Mouse (Mus musculus) kidney, adult 9 months (tissue): ENCODE measurements around the gene B3gnt3.

ENCODE experiments used
- DNase-seq: peaks from one replicate; pipeline ENCODE4 v3.0.0; 2022

Gene B3gnt3

DNA sequence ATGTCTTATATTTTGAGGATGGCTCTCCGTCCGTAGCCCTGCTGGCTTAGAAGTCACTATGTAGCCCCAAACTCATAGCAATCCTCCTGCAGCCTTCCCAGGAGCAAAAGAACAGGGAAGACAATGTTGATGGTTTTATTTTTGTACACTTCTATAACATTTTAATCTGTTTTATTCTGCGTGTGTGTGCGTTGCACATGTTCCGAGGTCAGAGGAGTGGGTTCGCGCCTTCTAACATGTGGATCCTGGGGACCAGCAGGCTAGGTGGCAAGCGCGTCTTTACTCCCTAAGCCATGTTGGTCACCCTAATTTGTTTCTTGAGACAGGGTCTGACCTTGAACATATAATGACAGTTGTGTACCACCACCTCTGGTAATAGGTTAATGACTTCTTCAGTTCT is 24.8 kb downstream of the B3gnt3 start:
- DNase-seq = no peak

- DNase-seq = peak; percentile 69
Measured at GRCm38 (mm10) chr8:71676020-71676741, 25.4 kb downstream of the B3gnt3 start, which contains the start of gene Jak3. Jak3 (plus strand) TSS chr8:71676296.

DNA sequence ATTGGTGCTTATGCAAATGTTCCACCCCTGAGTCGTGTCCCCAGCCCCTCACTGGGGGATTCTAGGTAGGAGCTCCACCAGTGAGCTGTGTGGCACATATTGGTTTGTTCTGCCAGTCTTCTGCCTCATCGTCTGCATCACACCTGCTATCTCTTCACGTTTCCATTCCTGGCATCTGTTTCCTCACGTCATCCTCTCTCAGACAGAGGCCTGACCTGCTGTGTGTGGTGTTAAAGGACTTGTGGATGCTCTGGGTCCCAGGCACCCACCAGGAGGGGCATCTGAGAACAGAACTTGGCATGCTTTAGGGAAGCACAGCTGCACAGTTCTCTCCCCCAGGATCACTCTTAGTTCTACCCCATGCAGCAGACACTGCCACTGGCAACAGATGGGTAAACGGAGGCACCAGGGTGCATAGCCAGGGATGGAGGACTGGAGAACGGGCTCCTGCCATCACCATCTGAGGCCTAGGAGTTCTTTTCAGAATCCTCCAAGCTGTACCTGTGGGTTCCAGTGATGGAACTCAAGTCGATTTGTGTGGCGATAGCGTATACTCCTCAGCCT is 26.1 kb downstream of the B3gnt3 start:
- DNase-seq = no peak

GRCm38 (mm10) chr8:71674071-71674470 is 27.5 kb downstream of the B3gnt3 start:
- no peak for DNase-seq

DNA sequence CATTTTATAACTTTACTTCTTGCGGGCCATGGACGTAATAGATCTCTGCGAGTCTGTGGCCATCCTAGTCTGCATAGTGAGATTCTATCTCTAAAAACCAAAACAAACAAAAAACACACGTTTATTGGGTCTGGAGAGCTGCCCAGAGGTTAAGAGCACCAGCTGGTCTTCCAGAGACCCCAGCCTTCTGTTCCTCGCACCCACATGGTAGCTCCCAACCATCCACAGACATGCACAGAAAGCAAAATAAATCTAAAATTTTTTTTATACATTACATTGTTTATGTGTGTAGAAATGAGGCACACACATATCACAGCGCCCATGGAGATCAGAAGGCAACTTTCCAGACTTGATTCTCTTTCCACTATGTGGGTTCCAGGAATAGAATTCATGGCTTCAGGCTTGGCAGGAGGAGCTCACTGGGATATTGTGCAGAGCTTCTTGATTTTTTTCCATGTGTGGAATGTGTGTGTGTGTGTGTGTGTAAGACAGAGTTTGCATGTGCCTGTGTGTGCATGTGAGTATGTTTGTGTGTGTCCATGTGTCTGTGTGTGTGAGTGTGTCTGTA is 29.3 kb downstream of the B3gnt3 start:
- DNase-seq = no peak

GRCm38 (mm10) chr8:71671549-71671965 is 30.0 kb downstream of the B3gnt3 start, which contains the start of gene Unc13a:
Unc13a (minus strand) TSS chr8:71671757.
- DNase-seq = peak; percentile 87

GRCm38 (mm10) chr8:71670621-71671548 is 30.7 kb downstream of the B3gnt3 start:
- peak; percentile 44 for DNase-seq

- no peak for DNase-seq
Measured at GRCm38 (mm10) chr8:71670198-71670597, 31.4 kb downstream of the B3gnt3 start.

GRCm38 (mm10) chr8:71668220-71668975 is 33.2 kb downstream of the B3gnt3 start:
- DNase-seq = no peak

DNA sequence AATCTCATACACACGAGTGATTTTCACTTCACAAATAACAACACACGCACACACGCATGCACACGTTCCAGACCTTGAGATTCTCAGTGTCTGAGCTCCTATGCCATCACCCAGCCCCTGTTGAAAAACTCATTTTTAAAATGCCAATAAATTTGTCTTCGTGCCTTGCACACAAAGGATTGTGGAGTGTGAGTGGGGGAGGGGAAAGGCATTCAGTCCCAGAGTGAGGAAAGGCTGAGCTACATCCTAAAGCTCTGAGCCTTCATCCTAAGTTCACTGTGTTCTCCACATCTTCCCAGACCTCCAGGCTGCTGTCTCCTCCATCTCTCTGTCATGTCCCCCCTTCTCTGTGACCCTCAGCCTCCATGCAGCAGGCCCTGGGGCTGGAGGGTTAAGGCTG is 34.3 kb downstream of the B3gnt3 start:
- DNase-seq = no peak

DNA sequence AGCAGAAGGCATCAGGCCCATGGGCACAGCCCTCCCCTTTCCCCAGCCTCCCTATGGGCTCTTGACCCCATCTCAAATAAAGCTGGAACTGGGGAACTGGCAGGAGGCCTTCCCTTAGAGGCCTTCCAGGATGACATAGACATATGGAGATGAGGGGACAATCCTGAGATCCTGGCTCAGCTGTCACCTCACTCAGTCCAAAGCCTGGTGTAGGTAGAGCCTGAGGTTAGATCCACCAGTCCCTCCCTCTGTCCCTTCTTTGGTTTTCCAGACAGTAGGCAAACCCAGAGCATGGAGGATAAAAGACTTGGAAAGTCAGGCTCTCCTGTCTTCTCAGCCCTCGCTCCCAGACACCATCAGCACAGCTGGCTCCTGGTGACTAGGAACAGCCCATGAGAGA is 34.7 kb downstream of the B3gnt3 start:
- no peak for DNase-seq

DNA sequence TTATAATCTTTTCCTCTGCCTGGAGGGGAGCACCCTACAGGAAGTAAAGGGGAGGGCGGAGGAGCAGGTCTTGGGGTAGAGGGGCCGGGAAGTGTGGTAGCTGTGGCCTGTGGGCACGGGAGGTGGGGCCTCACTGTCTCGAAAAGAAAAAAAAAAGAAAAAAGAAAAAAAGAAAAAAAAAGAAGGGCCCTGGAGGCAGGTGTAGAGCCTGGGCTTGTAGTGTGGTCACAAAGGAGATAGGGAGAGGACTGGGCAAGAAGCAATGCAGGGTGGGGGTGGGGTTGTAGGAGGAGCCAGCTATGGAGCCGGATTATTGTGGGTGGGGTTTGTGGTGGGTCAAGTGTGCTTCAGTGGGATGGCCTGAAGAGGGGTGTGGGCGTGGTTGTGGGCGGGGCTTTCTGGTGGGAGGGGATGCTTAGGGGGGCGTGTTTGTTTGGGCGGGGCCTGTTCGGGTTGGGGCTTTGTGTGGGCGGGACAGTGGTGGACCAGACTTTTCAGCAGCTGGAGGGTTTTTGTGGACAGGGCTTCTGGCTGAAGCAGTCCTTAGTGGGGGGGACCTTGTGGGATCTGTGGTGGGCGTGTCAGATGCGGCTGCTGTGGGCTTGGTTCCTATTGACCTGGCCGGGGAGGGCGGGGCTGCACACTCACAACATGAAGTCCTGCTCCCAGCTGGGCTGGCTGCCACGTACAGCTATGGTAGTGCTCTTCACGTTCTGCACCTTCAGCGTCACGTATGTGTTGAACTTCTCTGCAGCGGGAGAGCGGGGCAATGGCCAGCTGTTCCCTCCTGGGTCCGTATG is 36.1 kb downstream of the B3gnt3 start:
- peak; percentile 60 for DNase-seq

DNA sequence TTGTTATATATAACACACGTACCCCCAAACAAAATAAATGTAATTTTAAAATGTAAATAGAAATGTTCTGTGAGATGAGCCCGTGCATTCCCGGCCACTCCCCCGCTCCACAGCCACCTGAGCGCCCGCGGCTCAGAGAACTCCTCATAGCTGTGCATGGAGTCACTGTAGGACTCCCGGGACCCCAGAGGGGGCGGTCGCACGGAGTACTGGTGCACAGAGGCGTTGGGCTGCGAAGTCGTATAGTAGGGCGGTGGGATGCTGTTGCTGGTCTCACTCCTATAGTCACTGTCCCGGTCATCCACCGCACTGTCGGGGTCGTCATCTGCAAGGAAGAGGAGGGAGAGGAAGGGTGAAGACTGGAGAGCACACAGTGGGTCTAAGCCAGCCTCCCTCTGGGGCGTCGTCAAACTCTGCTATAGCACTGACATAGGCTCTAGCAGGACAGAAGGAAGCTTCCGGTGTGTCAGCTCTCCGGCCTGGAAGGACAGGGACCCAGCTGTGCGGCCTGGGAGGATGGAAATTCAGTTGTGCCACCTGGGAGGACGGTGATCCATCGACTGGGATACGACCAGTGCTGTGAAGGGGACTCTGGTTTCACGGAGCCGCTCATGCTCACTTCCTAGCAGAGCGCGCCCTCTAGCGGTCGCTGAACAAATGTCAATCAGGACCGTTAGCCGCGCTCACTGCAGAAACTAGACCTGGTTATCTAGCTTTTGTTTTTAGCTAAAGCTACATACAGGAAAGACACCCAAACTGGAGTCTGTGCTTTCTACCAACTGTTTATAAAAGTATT is 41.1 kb downstream of the B3gnt3 start:
- peak; percentile 82 for DNase-seq

- no peak for DNase-seq
Measured at GRCm38 (mm10) chr8:71659751-71660150, 41.8 kb downstream of the B3gnt3 start.

- no peak for DNase-seq
Measured at GRCm38 (mm10) chr8:71658515-71659049, 43.0 kb downstream of the B3gnt3 start.

DNA sequence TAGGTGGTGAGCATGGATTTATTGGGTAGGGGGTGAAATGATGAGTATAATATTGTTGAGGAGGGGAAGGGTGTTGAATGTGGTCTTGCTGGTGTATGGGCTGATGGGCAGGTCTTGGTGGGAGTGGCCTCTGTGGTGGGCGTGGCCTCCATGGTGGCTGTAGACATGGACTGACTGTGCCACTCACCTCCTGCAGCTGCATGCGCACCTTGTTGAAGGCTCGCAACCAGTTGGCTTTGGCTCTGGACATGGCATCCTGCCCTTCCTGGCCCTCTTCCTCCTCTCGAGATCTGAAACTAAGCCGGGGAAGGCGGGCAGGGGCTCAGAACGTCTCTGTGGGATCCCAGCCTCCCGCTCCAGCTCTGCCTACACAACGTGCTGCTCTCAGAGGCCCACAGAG is 43.8 kb downstream of the B3gnt3 start:
- no peak for DNase-seq

DNA sequence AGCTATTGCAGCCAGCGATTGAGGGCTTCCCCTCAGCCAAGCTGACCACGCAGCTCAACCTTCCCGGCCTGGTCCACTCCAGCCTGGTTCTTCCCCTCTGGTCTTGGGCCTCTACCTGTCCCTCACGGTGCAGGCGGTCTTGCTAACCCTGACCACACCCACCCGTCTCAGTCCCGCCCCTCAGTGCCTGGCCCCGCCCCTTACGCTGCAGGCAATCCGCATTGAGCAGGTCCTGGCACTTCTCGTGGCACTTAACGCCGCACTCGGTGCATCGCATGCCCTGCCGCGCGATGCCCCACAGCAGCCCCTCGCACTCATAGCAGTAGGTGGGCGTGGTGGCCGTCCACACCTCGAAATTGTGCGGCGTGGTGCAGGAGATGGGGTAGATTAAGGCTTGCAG is 47.0 kb downstream of the B3gnt3 start:
- no peak for DNase-seq

- no peak for DNase-seq
Measured at GRCm38 (mm10) chr8:71645510-71645909, 56.1 kb downstream of the B3gnt3 start.
